Mouse (Mus musculus): ENCODE measurements around the gene Platr17. TPM values are rescaled to one million over a fixed set of nuclear protein-coding genes. Genes with fewer than 3 reads are reported as not detected.
A peak's percentile ranks its signal among the peaks of the same experiment; 100 is the strongest.

Gene Platr17
- polyA plus RNA-seq, 1 experiment from 2014 or later = not detected

- Histone ChIP-seq H3K9ac (ENCODE audit: low read length) (no peak overlapping the region), H3K27ac (ENCODE audit: low read depth, low read length) (no peak overlapping the region), H3K4me2 (ENCODE audit: low read length) (0 out of 2 replicates have a peak overlapping the region, but pooled peaks have one; percentile 5), H3K36me3 (ENCODE audit: control insufficient read depth, insufficient read depth, low read length) (peaks cover 55% of the 10 kb centered on the region), H3K27me3 (replicated peaks; ENCODE audit: control insufficient read depth, insufficient read depth, low read length) (no peaks in the 10 kb centered on the region), H3K4me3 (ENCODE audit: low read depth, low read length) (no peak overlapping the region), H3K9me3 (replicated peaks; ENCODE audit: control insufficient read depth, low read length) (no peaks in the 10 kb centered on the region), H3K4me1 (ENCODE audit: control insufficient read depth, insufficient read depth, low read length) (peaks cover 29% of the 10 kb centered on the region)
- ATAC-seq = no peak
- 79% methylated on average over 3 of the region's 3 CpGs for WGBS
- no peak for DNase-seq (ENCODE audit: low spot score)
Observed at GRCm38 (mm10) chr17:33953310-33953709, 48.4 kb downstream of the Platr17 start.

GRCm38 (mm10) chr17:33953961-33954565 lies 49.1 kb downstream of the Platr17 start:
- Histone ChIP-seq H3K9ac (ENCODE audit: low read length) (peak overlapping the region; percentile 85), H3K27ac (ENCODE audit: low read depth, low read length) (no peak overlapping the region), H3K36me3 (ENCODE audit: control insufficient read depth, insufficient read depth, low read length) (peaks cover 55% of the 10 kb centered on the region), H3K4me2 (ENCODE audit: low read length) (peak overlapping the region; percentile 89), H3K27me3 (replicated peaks; ENCODE audit: control insufficient read depth, insufficient read depth, low read length) (no peaks in the 10 kb centered on the region), H3K9me3 (replicated peaks; ENCODE audit: control insufficient read depth, low read length) (no peaks in the 10 kb centered on the region), H3K4me3 (ENCODE audit: low read depth, low read length) (peak overlapping the region; percentile 75), H3K4me1 (ENCODE audit: control insufficient read depth, insufficient read depth, low read length) (peaks cover 29% of the 10 kb centered on the region)
- DNase-seq (ENCODE audit: low spot score) = no peak
- WGBS = 27% methylated on average over 5 of the region's 5 CpGs
- ATAC-seq = no peak

- ATAC-seq (peak; percentile 45), DNase-seq (ENCODE audit: low spot score) (no peak)
- H3K27me3 ChIP-seq (replicated peaks; ENCODE audit: control insufficient read depth, insufficient read depth, low read length) = no peaks in the 10 kb centered on the region
- peak overlapping the region; percentile 89 for H3K4me2 ChIP-seq (ENCODE audit: low read length)
- peak overlapping the region; percentile 75 for H3K4me3 ChIP-seq (ENCODE audit: low read depth, low read length)
- WGBS = 1% methylated on average over 31 of the region's 33 CpGs
- peak overlapping the region; percentile 85 for H3K9ac ChIP-seq (ENCODE audit: low read length)
- peaks cover 55% of the 10 kb centered on the region for H3K36me3 ChIP-seq (ENCODE audit: control insufficient read depth, insufficient read depth, low read length)
- peaks cover 29% of the 10 kb centered on the region for H3K4me1 ChIP-seq (ENCODE audit: control insufficient read depth, insufficient read depth, low read length)
- H3K9me3 ChIP-seq (replicated peaks; ENCODE audit: control insufficient read depth, low read length) = no peaks in the 10 kb centered on the region
- H3K27ac ChIP-seq (ENCODE audit: low read depth, low read length) = peak overlapping the region; percentile 80
Observed at GRCm38 (mm10) chr17:33954646-33955554, 50.0 kb downstream of the Platr17 start.

GRCm38 (mm10) chr17:33955555-33956214 lies 50.8 kb downstream of the Platr17 start, which contains the start of the genes Vps52 and Rps18:
Vps52 (plus strand) TSS chr17:33955812.
Rps18 (minus strand) TSS chr17:33956001.
- H3K4me3 ChIP-seq (ENCODE audit: low read depth, low read length) = peak within 1 kb of the TSS; percentile 75
- WGBS = under 1% methylated on average over 50 of the region's 50 CpGs
- DNase-seq (ENCODE audit: low spot score) (peak; percentile 99), ATAC-seq (peak; percentile 90)
- peaks cover 22% of the 10 kb centered on the region for H3K4me1 ChIP-seq (ENCODE audit: control insufficient read depth, insufficient read depth, low read length)
- H3K36me3 ChIP-seq (ENCODE audit: control insufficient read depth, insufficient read depth, low read length) = peaks cover 51% of the 10 kb centered on the region
- H3K27me3 ChIP-seq (replicated peaks; ENCODE audit: control insufficient read depth, insufficient read depth, low read length) = no peaks in the 10 kb centered on the region
- H3K27ac ChIP-seq (ENCODE audit: low read depth, low read length) = peak within 1 kb of the TSS; percentile 80
- peak within 1 kb of the TSS; percentile 85 for H3K9ac ChIP-seq (ENCODE audit: low read length)
- peak within 1 kb of the TSS; percentile 89 for H3K4me2 ChIP-seq (ENCODE audit: low read length)
- no peaks in the 10 kb centered on the region for H3K9me3 ChIP-seq (replicated peaks; ENCODE audit: control insufficient read depth, low read length)

Small RNA genes within 50 kb of the gene (microRNA-seq; reads per million reads assigned to microRNA genes)
- gene Gm27740 = not detected

Other genes with a start within 250 kb of the Platr17 start
- 242 and 246 TPM in 2 replicates for gene Hnrnpm, start 218.3 kb upstream of the Platr17 start, polyA plus RNA-seq (2014; fragmentation: Nextera tagmentation; extraction: Ambion mirVana)
- gene March2, start 186.5 kb upstream of the Platr17 start, polyA plus RNA-seq (2014; fragmentation: Nextera tagmentation; extraction: Ambion mirVana) = 63.9 TPM in 2 replicates
- 340 and 341 TPM in 2 replicates for gene Rab11b, start 144.6 kb upstream of the Platr17 start, polyA plus RNA-seq (2014; fragmentation: Nextera tagmentation; extraction: Ambion mirVana)
- 15.2 and 15.8 TPM in 2 replicates for gene Angptl4, start 123.3 kb upstream of the Platr17 start, polyA plus RNA-seq (2014; fragmentation: Nextera tagmentation; extraction: Ambion mirVana)
- 35.6 and 37.2 TPM in 2 replicates for gene Kank3, start 94.6 kb upstream of the Platr17 start, polyA plus RNA-seq (2014; fragmentation: Nextera tagmentation; extraction: Ambion mirVana)
- gene Rps28, start 80.6 kb upstream of the Platr17 start, polyA plus RNA-seq (2014; fragmentation: Nextera tagmentation; extraction: Ambion mirVana) = 624 and 885 TPM in 2 replicates
- 461 and 608 TPM in 2 replicates for gene Ndufa7, start 80.6 kb upstream of the Platr17 start, polyA plus RNA-seq (2014; fragmentation: Nextera tagmentation; extraction: Ambion mirVana)
- gene Cd320, start 62.0 kb upstream of the Platr17 start, polyA plus RNA-seq (2014; fragmentation: Nextera tagmentation; extraction: Ambion mirVana) = 66.8 and 86.0 TPM in 2 replicates
- gene Gm7029, start 31.3 kb upstream of the Platr17 start, polyA plus RNA-seq (2014; fragmentation: Nextera tagmentation; extraction: Ambion mirVana) = not detected in 2 replicates
- 3.8 and 4.6 TPM in 2 replicates for gene Kifc1, start 14.5 kb upstream of the Platr17 start, polyA plus RNA-seq (2014; fragmentation: Nextera tagmentation; extraction: Ambion mirVana)
- gene Daxx, start 4.3 kb downstream of the Platr17 start, polyA plus RNA-seq (2014; fragmentation: Nextera tagmentation; extraction: Ambion mirVana) = 43.3 and 48.0 TPM in 2 replicates
- 14.1 and 17.7 TPM in 2 replicates for gene Tapbp, start 10.8 kb downstream of the Platr17 start, polyA plus RNA-seq (2014; fragmentation: Nextera tagmentation; extraction: Ambion mirVana)
- gene Zbtb22, start 10.8 kb downstream of the Platr17 start, polyA plus RNA-seq (2014; fragmentation: Nextera tagmentation; extraction: Ambion mirVana) = 12.3 and 12.6 TPM in 2 replicates
- 27.2 and 36.0 TPM in 2 replicates for gene Rgl2, start 24.4 kb downstream of the Platr17 start, polyA plus RNA-seq (2014; fragmentation: Nextera tagmentation; extraction: Ambion mirVana)
- 185 and 192 TPM in 2 replicates for gene Pfdn6, start 35.2 kb downstream of the Platr17 start, polyA plus RNA-seq (2014; fragmentation: Nextera tagmentation; extraction: Ambion mirVana)
- 10.5 and 14.6 TPM in 2 replicates for gene Wdr46, start 35.5 kb downstream of the Platr17 start, polyA plus RNA-seq (2014; fragmentation: Nextera tagmentation; extraction: Ambion mirVana)
- gene B3galt4, start 46.4 kb downstream of the Platr17 start, polyA plus RNA-seq (2014; fragmentation: Nextera tagmentation; extraction: Ambion mirVana) = 6.0 and 6.7 TPM in 2 replicates
- 41.6 and 50.4 TPM in 2 replicates for gene Vps52, start 50.7 kb downstream of the Platr17 start, polyA plus RNA-seq (2014; fragmentation: Nextera tagmentation; extraction: Ambion mirVana)
- gene Rps18, start 50.9 kb downstream of the Platr17 start, polyA plus RNA-seq (2014; fragmentation: Nextera tagmentation; extraction: Ambion mirVana) = 1,022 and 1,419 TPM in 2 replicates
- 11.6 and 14.2 TPM in 2 replicates for gene H2-K1, start 95.2 kb downstream of the Platr17 start, polyA plus RNA-seq (2014; fragmentation: Nextera tagmentation; extraction: Ambion mirVana)
- gene Ring1, start 119.5 kb downstream of the Platr17 start, polyA plus RNA-seq (2014; fragmentation: Nextera tagmentation; extraction: Ambion mirVana) = 6.7 and 7.4 TPM in 2 replicates
- gene H2-Ke6, start 122.9 kb downstream of the Platr17 start, polyA plus RNA-seq (2014; fragmentation: Nextera tagmentation; extraction: Ambion mirVana) = 60.2 and 75.4 TPM in 2 replicates
- gene Slc39a7, start 126.5 kb downstream of the Platr17 start, polyA plus RNA-seq (2014; fragmentation: Nextera tagmentation; extraction: Ambion mirVana) = 78.3 and 84.1 TPM in 2 replicates
- 21.4 and 27.7 TPM in 2 replicates for gene Rxrb, start 126.7 kb downstream of the Platr17 start, polyA plus RNA-seq (2014; fragmentation: Nextera tagmentation; extraction: Ambion mirVana)
- 0.95 and 1.6 TPM in 2 replicates for gene Col11a2, start 134.3 kb downstream of the Platr17 start, polyA plus RNA-seq (2014; fragmentation: Nextera tagmentation; extraction: Ambion mirVana)
- 0.22 TPM in 1 of 2 replicates, not detected in the other for gene H2-Oa, start 187.2 kb downstream of the Platr17 start, polyA plus RNA-seq (2014; fragmentation: Nextera tagmentation; extraction: Ambion mirVana)
- gene H2-DMa, start 214.4 kb downstream of the Platr17 start, polyA plus RNA-seq (2014; fragmentation: Nextera tagmentation; extraction: Ambion mirVana) = 11.0 and 11.6 TPM in 2 replicates
- 118 and 137 TPM in 2 replicates for gene Brd2, start 217.5 kb downstream of the Platr17 start, polyA plus RNA-seq (2014; fragmentation: Nextera tagmentation; extraction: Ambion mirVana)
- gene H2-DMb2, start 238.2 kb downstream of the Platr17 start, polyA plus RNA-seq (2014; fragmentation: Nextera tagmentation; extraction: Ambion mirVana) = 0.18 and 0.36 TPM in 2 replicates
- 0.66 and 1.2 TPM in 2 replicates for gene H2-DMb1, start 247.9 kb downstream of the Platr17 start, polyA plus RNA-seq (2014; fragmentation: Nextera tagmentation; extraction: Ambion mirVana)